Mouse (Mus musculus) lung, embryonic 16.5 days (tissue): Measurements from ENCODE around the gene Zc3h4. TPM values are rescaled to one million over a fixed set of nuclear protein-coding genes. Genes with fewer than 3 reads are reported as not detected.

Experiments
- ATAC-seq: fragments of 200-750 bp; cut with Nextera tagmentation; 2 replicates; pipeline ENCODE4 v1.8.0; 2017; ENCODE audit warnings: low read depth, mild to moderate bottlenecking, moderate library complexity
- H3K27ac ChIP-seq: fragments of 300-500 bp; sonication (generic); 2 replicates; pipeline ENCODE4 v1.5.1; 2014; ENCODE audit warnings: mild to moderate bottlenecking, control low read depth, low read length
- H3K27me3 ChIP-seq: fragments of 300-500 bp; sonication (generic); 2 replicates; pipeline ENCODE4 v1.6.1; 2014; ENCODE audit warnings: low read depth, low read length, mixed read lengths; ENCODE audit not compliant: control insufficient read depth, insufficient read depth
- H3K36me3 ChIP-seq: fragments of 300-500 bp; sonication (generic); 2 replicates; pipeline ENCODE4 v1.6.1; 2014; ENCODE audit warnings: low read length; ENCODE audit not compliant: control insufficient read depth, insufficient read depth
- H3K4me1 ChIP-seq: fragments of 300-500 bp; sonication (generic); replicated peaks from 2 replicates; pipeline ENCODE4 v1.6.1; 2014; ENCODE audit warnings: low read length, mixed read lengths; ENCODE audit not compliant: control insufficient read depth, insufficient read depth
- H3K4me2 ChIP-seq: fragments of 300-500 bp; sonication (generic); 2 replicates; pipeline ENCODE4 v1.6.1; 2014; ENCODE audit warnings: low read depth, low read length, control low read depth
- H3K4me3 ChIP-seq: fragments of 300-500 bp; sonication (generic); 2 replicates; pipeline ENCODE4 v1.5.1; 2014; ENCODE audit warnings: mild to moderate bottlenecking, low read length, control low read depth
- H3K9ac ChIP-seq: fragments of 300-500 bp; sonication (generic); 2 replicates; pipeline ENCODE4 v1.6.1; 2014; ENCODE audit warnings: low read length, control low read depth
- H3K9me3 ChIP-seq: fragments of 300-500 bp; sonication (generic); 2 replicates; pipeline ENCODE4 v1.6.1; 2016; ENCODE audit warnings: low read length; ENCODE audit not compliant: control insufficient read depth
- WGBS: fragments of 180-500 bp; shearing (Covaris S2); extraction: QIAGEN DNeasy Blood & Tissue Kit; methylation state at CpG from one replicate; pipeline ENCODE4 v1.1.7; 2014; 5-methylcytosine and 5-hydroxymethylcytosine counted together
- polyA plus RNA-seq: library from polyadenylated mRNA; unstranded; fragments of >200 nt; fragmentation: Nextera tagmentation; extraction: Ambion mirVana; gene quantifications from 2 replicates; pipeline ENCODE4 v1.2.1, GENCODE M21; 2015

The Zc3h4 gene
- polyA plus RNA-seq: 13.1 and 13.2 TPM in 2 replicates

GRCm38 (mm10) chr7:16400689-16401611 is at the start of gene Zc3h4:
Gene Zc3h4 (plus strand): TSS chr7:16400910.
- Histone ChIP-seq H3K9ac (peak within 1 kb of the TSS; percentile 100), H3K4me1 (peaks cover 28% of the 10 kb centered on the region), H3K4me2 (peak within 1 kb of the TSS; percentile 80), H3K9me3 (no peaks in the 10 kb centered on the region), H3K27ac (peak within 1 kb of the TSS; percentile 100), H3K27me3 (no peaks in the 10 kb centered on the region), H3K4me3 (peak within 1 kb of the TSS; percentile 93), H3K36me3 (no peaks in the 10 kb centered on the region)
- under 1% methylated on average over 61 of the region's 85 CpGs for WGBS
- ATAC-seq: peak; percentile 53

- H3K27me3 ChIP-seq: no peaks in the 10 kb centered on the region
- ATAC-seq: 0 out of 2 replicates have a peak, but pooled peaks have one; percentile 26
- H3K27ac ChIP-seq: peak overlapping the region; percentile 20; the same call in 1 of the 2 replicates
- no peak overlapping the region for H3K4me2 ChIP-seq
- WGBS: 56% methylated on average over 3 of the region's 3 CpGs
- H3K4me3 ChIP-seq: no peak overlapping the region
- H3K36me3 ChIP-seq: peaks cover 32% of the 10 kb centered on the region
- no peaks in the 10 kb centered on the region for H3K9me3 ChIP-seq
- no peak overlapping the region for H3K9ac ChIP-seq
- no peaks in the 10 kb centered on the region; the same call in 1 of the 2 replicates for H3K4me1 ChIP-seq
Observed at GRCm38 (mm10) chr7:16355854-16356594, 44.7 kb upstream of the Zc3h4 start.

- Histone ChIP-seq H3K9me3 (no peaks in the 10 kb centered on the region), H3K9ac (no peak overlapping the region), H3K4me3 (no peak overlapping the region), H3K4me1 (no peaks in the 10 kb centered on the region; the same call in 1 of the 2 replicates), H3K27me3 (no peaks in the 10 kb centered on the region), H3K27ac (no peak overlapping the region), H3K36me3 (peaks cover 31% of the 10 kb centered on the region), H3K4me2 (no peak overlapping the region)
- 90% methylated on average over 3 of the region's 3 CpGs for WGBS
- ATAC-seq: no peak
Observed at GRCm38 (mm10) chr7:16357602-16358001, 43.1 kb upstream of the Zc3h4 start.

GRCm38 (mm10) chr7:16364319-16364718 is 36.4 kb upstream of the Zc3h4 start:
- Histone ChIP-seq H3K36me3 (peaks cover 32% of the 10 kb centered on the region), H3K4me3 (no peak overlapping the region), H3K4me2 (no peak overlapping the region), H3K27me3 (no peaks in the 10 kb centered on the region), H3K4me1 (peaks cover 20% of the 10 kb centered on the region), H3K27ac (no peak overlapping the region; the same call in 1 of the 2 replicates), H3K9me3 (no peaks in the 10 kb centered on the region), H3K9ac (no peak overlapping the region)
- whole genome bisulfite sequencing: 79% methylated on average over 1 of the region's 1 CpGs
- ATAC-seq: no peak

GRCm38 (mm10) chr7:16364901-16365500 is 35.7 kb upstream of the Zc3h4 start:
- 65% methylated on average over 4 of the region's 4 CpGs for WGBS
- no peak for ATAC-seq
- peaks cover 32% of the 10 kb centered on the region for H3K36me3 ChIP-seq

GRCm38 (mm10) chr7:16366133-16366646 is 34.5 kb upstream of the Zc3h4 start:
- WGBS: 65% methylated on average over 10 of the region's 10 CpGs
- Histone ChIP-seq H3K4me2 (no peak overlapping the region), H3K9me3 (no peaks in the 10 kb centered on the region), H3K9ac (0 out of 2 replicates have a peak overlapping the region, but pooled peaks have one; percentile 11), H3K27ac (peak overlapping the region; percentile 15; the same call in 1 of the 2 replicates), H3K4me3 (no peak overlapping the region), H3K27me3 (no peaks in the 10 kb centered on the region), H3K4me1 (peaks cover 22% of the 10 kb centered on the region), H3K36me3 (peaks cover 36% of the 10 kb centered on the region)
- ATAC-seq: no peak

More at GRCm38 (mm10) chr7:16364901-16365500, 35.7 kb upstream of the Zc3h4 start:
- Histone ChIP-seq H3K4me2 (no peak overlapping the region), H3K9me3 (no peaks in the 10 kb centered on the region), H3K4me3 (no peak overlapping the region), H3K9ac (no peak overlapping the region), H3K4me1 (peaks cover 22% of the 10 kb centered on the region), H3K27me3 (no peaks in the 10 kb centered on the region), H3K27ac (peak overlapping the region; percentile 38)

GRCm38 (mm10) chr7:16366669-16367068 is 34.0 kb upstream of the Zc3h4 start:
- no peak overlapping the region for H3K4me3 ChIP-seq
- peaks cover 36% of the 10 kb centered on the region for H3K36me3 ChIP-seq
- no peak overlapping the region for H3K9ac ChIP-seq
- peaks cover 22% of the 10 kb centered on the region for H3K4me1 ChIP-seq
- H3K4me2 ChIP-seq: no peak overlapping the region
- ATAC-seq: no peak
- H3K27ac ChIP-seq: peak overlapping the region; percentile 21; the same call in 1 of the 2 replicates
- no peaks in the 10 kb centered on the region for H3K9me3 ChIP-seq
- H3K27me3 ChIP-seq: no peaks in the 10 kb centered on the region
- WGBS: 70% methylated on average over 4 of the region's 4 CpGs

- ATAC-seq: peak; percentile 69
- 58% methylated on average over 2 of the region's 2 CpGs for WGBS
- Histone ChIP-seq H3K4me1 (peaks cover 22% of the 10 kb centered on the region), H3K4me2 (no peak overlapping the region), H3K9me3 (no peaks in the 10 kb centered on the region), H3K27me3 (no peaks in the 10 kb centered on the region), H3K9ac (no peak overlapping the region), H3K27ac (peak overlapping the region; percentile 45; the same call in 1 of the 2 replicates), H3K4me3 (no peak overlapping the region), H3K36me3 (peaks cover 30% of the 10 kb centered on the region)
Observed at GRCm38 (mm10) chr7:16368835-16369234, 31.9 kb upstream of the Zc3h4 start.
